Mouse (Mus musculus): ENCODE results near the gene Alg12. TPM values are rescaled to one million over a fixed set of nuclear protein-coding genes. Genes with fewer than 3 reads are reported as not detected.
A peak's percentile ranks its signal among the peaks of the same experiment; 100 is the strongest.

Alg12 gene
- polyA plus RNA-seq, 1 experiment from 2014 or later: 3.6 TPM

GRCm38 (mm10) chr15:88829791-88830440, 10.8 kb upstream of the Alg12 start:
- peaks cover 14% of the 10 kb centered on the region for H3K4me1 ChIP-seq (ENCODE audit: insufficient read depth)
- no peak for TF ChIP-seq CTCF (IDR thresholded peaks at IDR 0.05; ENCODE audit: low read depth)
- TF ChIP-seq EP300 (IDR thresholded peaks at IDR 0.05; ENCODE audit: low read depth): no peak
- H3K9me3 ChIP-seq (ENCODE audit: low read length): no peaks in the 10 kb centered on the region
- WGBS (ENCODE audit: insufficient replicate concordance): 60% methylated on average over 6 of the region's 6 CpGs
- H3K36me3 ChIP-seq (replicated peaks; ENCODE audit: insufficient read depth, low read length): 0 out of 2 replicates have a peak, but pooled peaks cover 8% of the 10 kb centered on the region
- H3K4me2 ChIP-seq (ENCODE audit: low read depth, low read length): no peak overlapping the region
- no peak for DNase-seq
- no peak overlapping the region for H3K4me3 ChIP-seq (ENCODE audit: low read depth, low read length)
- H3K9ac ChIP-seq (replicated peaks): no peak overlapping the region
- ATAC-seq: no peak
- H3K27me3 ChIP-seq (ENCODE audit: insufficient read depth, low read length): no peaks in the 10 kb centered on the region
- peak overlapping the region; percentile 89 for H3K27ac ChIP-seq (ENCODE audit: low read depth)

- peaks cover 14% of the 10 kb centered on the region for H3K4me1 ChIP-seq (ENCODE audit: insufficient read depth)
Measured at GRCm38 (mm10) chr15:88828800-88829705, 9.9 kb upstream of the Alg12 start.

GRCm38 (mm10) chr15:88827991-88828799, 9.1 kb upstream of the Alg12 start:
- 24% methylated on average over 9 of the region's 9 CpGs for WGBS (ENCODE audit: insufficient replicate concordance)
- Histone ChIP-seq H3K4me3 (ENCODE audit: low read depth, low read length) (no peak overlapping the region), H3K4me1 (ENCODE audit: insufficient read depth) (peaks cover 14% of the 10 kb centered on the region), H3K36me3 (replicated peaks; ENCODE audit: insufficient read depth, low read length) (peaks cover 19% of the 10 kb centered on the region; the same call in 1 of the 2 replicates), H3K9ac (replicated peaks) (no peak overlapping the region), H3K4me2 (ENCODE audit: low read depth, low read length) (no peak overlapping the region), H3K9me3 (ENCODE audit: low read length) (no peaks in the 10 kb centered on the region), H3K27me3 (ENCODE audit: insufficient read depth, low read length) (no peaks in the 10 kb centered on the region), H3K27ac (ENCODE audit: low read depth) (no peak overlapping the region)
- TF ChIP-seq EP300 (IDR thresholded peaks at IDR 0.05; ENCODE audit: low read depth) (no peak), CTCF (IDR thresholded peaks at IDR 0.05; ENCODE audit: low read depth) (peak; percentile 62)
- DNase-seq (peak; percentile 81), ATAC-seq (peak; percentile 70)

More at GRCm38 (mm10) chr15:88828800-88829705, 9.9 kb upstream of the Alg12 start:
- WGBS (ENCODE audit: insufficient replicate concordance): 59% methylated on average over 15 of the region's 17 CpGs
- ATAC-seq (peak; percentile 77), DNase-seq (peak; percentile 90)
- Histone ChIP-seq H3K4me3 (ENCODE audit: low read depth, low read length) (no peak overlapping the region), H3K27me3 (ENCODE audit: insufficient read depth, low read length) (no peaks in the 10 kb centered on the region), H3K4me2 (ENCODE audit: low read depth, low read length) (no peak overlapping the region), H3K27ac (ENCODE audit: low read depth) (no peak overlapping the region), H3K9ac (replicated peaks) (no peak overlapping the region), H3K9me3 (ENCODE audit: low read length) (no peaks in the 10 kb centered on the region), H3K36me3 (replicated peaks; ENCODE audit: insufficient read depth, low read length) (peaks cover 13% of the 10 kb centered on the region; the same call in 1 of the 2 replicates)
- TF ChIP-seq EP300 (IDR thresholded peaks at IDR 0.05; ENCODE audit: low read depth) (no peak), CTCF (IDR thresholded peaks at IDR 0.05; ENCODE audit: low read depth) (peak; percentile 92)

GRCm38 (mm10) chr15:88827466-88827865, 8.3 kb upstream of the Alg12 start:
- no peak for ATAC-seq

GRCm38 (mm10) chr15:88823376-88823775, 4.3 kb upstream of the Alg12 start:
- H3K9ac ChIP-seq (replicated peaks): no peak overlapping the region
- H3K4me3 ChIP-seq (ENCODE audit: low read depth, low read length): no peak overlapping the region
- no peak for DNase-seq
- TF ChIP-seq EP300 (IDR thresholded peaks at IDR 0.05; ENCODE audit: low read depth) (no peak), CTCF (IDR thresholded peaks at IDR 0.05; ENCODE audit: low read depth) (no peak)
- WGBS (ENCODE audit: insufficient replicate concordance): 84% methylated on average over 5 of the region's 5 CpGs
- H3K4me2 ChIP-seq (ENCODE audit: low read depth, low read length): no peak overlapping the region
- H3K27me3 ChIP-seq (ENCODE audit: insufficient read depth, low read length): no peaks in the 10 kb centered on the region
- no peak for ATAC-seq
- H3K27ac ChIP-seq (ENCODE audit: low read depth): no peak overlapping the region
- H3K9me3 ChIP-seq (ENCODE audit: low read length): no peaks in the 10 kb centered on the region
- H3K4me1 ChIP-seq (ENCODE audit: insufficient read depth): peaks cover 16% of the 10 kb centered on the region
- H3K36me3 ChIP-seq (replicated peaks; ENCODE audit: insufficient read depth, low read length): peaks cover 24% of the 10 kb centered on the region

More at GRCm38 (mm10) chr15:88827466-88827865, 8.3 kb upstream of the Alg12 start:
- Histone ChIP-seq H3K9me3 (ENCODE audit: low read length) (no peaks in the 10 kb centered on the region), H3K27ac (ENCODE audit: low read depth) (no peak overlapping the region), H3K4me1 (ENCODE audit: insufficient read depth) (peaks cover 14% of the 10 kb centered on the region), H3K4me2 (ENCODE audit: low read depth, low read length) (no peak overlapping the region), H3K9ac (replicated peaks) (no peak overlapping the region), H3K4me3 (ENCODE audit: low read depth, low read length) (no peak overlapping the region), H3K36me3 (replicated peaks; ENCODE audit: insufficient read depth, low read length) (peaks cover 22% of the 10 kb centered on the region), H3K27me3 (ENCODE audit: insufficient read depth, low read length) (no peaks in the 10 kb centered on the region)
- 83% methylated on average over 6 of the region's 6 CpGs for WGBS (ENCODE audit: insufficient replicate concordance)
- no peak for DNase-seq
- TF ChIP-seq CTCF (IDR thresholded peaks at IDR 0.05; ENCODE audit: low read depth) (no peak), EP300 (IDR thresholded peaks at IDR 0.05; ENCODE audit: low read depth) (no peak)
